9 mouse cellular contexts compared by ENCODE assay signal in the genomic region with DNA sequence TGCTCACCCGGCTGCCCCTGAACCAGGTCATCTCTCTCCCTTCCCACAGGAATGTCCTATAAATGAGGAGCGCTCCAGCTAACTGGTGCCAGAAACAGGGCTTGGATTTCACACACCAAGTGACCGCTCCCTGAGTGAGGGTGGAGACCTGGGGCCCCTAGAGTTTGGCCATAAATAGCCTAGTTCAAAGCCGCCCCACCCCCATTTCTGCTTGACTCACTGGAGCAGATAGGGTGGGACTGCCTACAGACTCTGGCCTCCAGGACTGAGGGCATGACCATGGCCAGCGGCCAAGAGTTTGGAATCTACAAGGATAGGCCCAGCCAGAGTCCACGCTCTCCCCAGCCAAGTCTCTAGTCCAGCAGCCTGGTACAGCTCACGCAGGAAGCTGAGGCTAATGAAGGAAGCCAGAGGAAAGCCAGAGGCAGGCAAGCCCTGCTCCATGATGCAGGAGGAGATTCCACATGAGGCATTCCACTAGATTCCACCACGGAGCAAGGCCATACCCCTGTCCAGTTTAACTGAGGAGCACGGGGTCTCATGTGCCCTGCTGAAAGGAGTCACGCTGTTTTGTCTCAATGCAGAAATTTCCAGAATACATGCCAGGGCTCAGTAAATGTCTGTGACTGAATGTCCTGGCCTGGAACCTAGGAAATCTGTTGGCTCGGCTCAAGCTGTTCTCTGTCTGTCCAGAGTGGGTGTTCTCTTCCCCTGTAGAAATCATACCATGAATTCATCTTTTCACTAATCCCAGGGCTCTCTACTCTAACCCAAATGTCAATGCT. TPM values are rescaled to one million over a fixed set of nuclear protein-coding genes. Genes with fewer than 3 reads are reported as not detected.
A peak's percentile ranks its signal among the peaks of the same experiment; 100 is the strongest.
DNase-seq lines count a peak whose midpoint lies in the region; ATAC-seq lines count a peak whose summit lies in the region.
"Had no signal": no experiment of that assay in that cellular context is flagged by ENCODE, and none has a peak within 500 bp of the region (broad histone marks: within the 10 kb centered on the region; RNA-seq: fewer than 3 reads in every experiment).

No protein-coding gene starts in this region.

- peak overlapping the region; percentile 62; the same call in 1 of the 2 replicates for H3K27ac ChIP-seq in lung, embryonic 16.5 days (ENCODE audit: low read length)
- no peak overlapping the region for H3K27ac ChIP-seq in forebrain, embryonic 10.5 days

- peak; percentile 45 for DNase-seq in cerebellum, adult 11-12 months
- DNase-seq in adrenal gland, adult 8-10 months, result peak; percentile 95
- DNase-seq in gastrocnemius, postnatal 36 days, result peak; percentile 86 to 94
- peak; percentile 98 for DNase-seq in kidney, adult 8-10 months
- DNase-seq in urinary bladder, postnatal 14 days (ENCODE audit: low spot score), result peak; percentile 87
- DNase-seq in forebrain, embryonic 10.5 days (ENCODE audit: extremely low spot score, low spot score), result no peak

- peaks cover 3% of the 10 kb centered on the region for H3K4me1 ChIP-seq in lung, embryonic 16.5 days (replicated peaks; ENCODE audit: control insufficient read depth, insufficient read depth, low read length)
- peaks cover 5% of the 10 kb centered on the region; the same call in 1 of the 2 replicates for H3K4me1 ChIP-seq in forebrain, embryonic 10.5 days

- no peaks in the 10 kb centered on the region for H3K9me3 ChIP-seq in lung, embryonic 16.5 days (ENCODE audit: control insufficient read depth, low read length)
- H3K9me3 ChIP-seq in forebrain, embryonic 10.5 days, result no peaks in the 10 kb centered on the region

- no peak overlapping the region for H3K9ac ChIP-seq in lung, embryonic 16.5 days (ENCODE audit: low read length)

- ATAC-seq in cerebellum, adult (ENCODE audit: insufficient number of reproducible peaks, low FRiP score, low TSS enrichment), result no peak
- ATAC-seq in lung, embryonic 16.5 days (ENCODE audit: low read depth), result peak; percentile 87

- H3K27me3 ChIP-seq in lung, embryonic 16.5 days (ENCODE audit: control insufficient read depth, insufficient read depth, low read depth, low read length), result no peaks in the 10 kb centered on the region
- H3K27me3 ChIP-seq in forebrain, embryonic 10.5 days (ENCODE audit: poor library complexity, severe bottlenecking), result no peaks in the 10 kb centered on the region

- WGBS in lung, embryonic 16.5 days, result 67% methylated on average over 11 of the region's 11 CpGs
- 92% methylated on average over 11 of the region's 11 CpGs for WGBS in forebrain, embryonic 10.5 days

- no peak overlapping the region for H3K4me3 ChIP-seq in lung, embryonic 16.5 days (ENCODE audit: low read length)
- no peak overlapping the region for H3K4me3 ChIP-seq in forebrain, embryonic 10.5 days

- no peak overlapping the region for H3K4me2 ChIP-seq in lung, embryonic 16.5 days (ENCODE audit: low read depth, low read length)

- H3K36me3 ChIP-seq in lung, embryonic 16.5 days (ENCODE audit: control insufficient read depth, insufficient read depth, low read length), result no peaks in the 10 kb centered on the region
- H3K36me3 ChIP-seq in forebrain, embryonic 10.5 days (replicated peaks), result no peaks in the 10 kb centered on the region

- intact Hi-C loops in gastrocnemius, postnatal 36 days (cut with DNase I), result loop anchor here (1.0 kb wide), 1 partner anchor 15 kb away; no protein-coding TSS in a partner anchor

RNA-seq across cellular contexts. Expression of gene Snta1, which starts 17.5 kb away (rescaled TPM):
- total RNA-seq in adrenal gland, adult 8-10 months (2022), result 10 to 100 TPM; 21.3 to 37.6 (median 31.5) TPM
- 100 to 1,000 TPM; 221 to 230 TPM for total RNA-seq in gastrocnemius, postnatal 36 days (2021)
- polyA plus RNA-seq in lung, embryonic 16.5 days (2015; fragmentation: Nextera tagmentation; extraction: Ambion mirVana), result 8.2 and 8.4 TPM in 2 replicates
- polyA plus RNA-seq in forebrain, embryonic 10.5 days (2016; fragmentation: Nextera tagmentation; extraction: Ambion mirVana), result 2.5 TPM in 2 replicates
- total RNA-seq: common myeloid progenitor, adult 5-6 weeks had no signal

RNA-seq across cellular contexts. Expression of gene Cdk5rap1, which starts 17.6 kb away (rescaled TPM):
- total RNA-seq in adrenal gland, adult 8-10 months (2022), result 10 to 100 TPM; 13.7 to 25.4 (median 18.6) TPM
- 10 to 100 TPM; 11.1 to 12.5 TPM for total RNA-seq in gastrocnemius, postnatal 36 days (2021)
- 19.1 and 19.7 TPM in 2 replicates for polyA plus RNA-seq in lung, embryonic 16.5 days (2015; fragmentation: Nextera tagmentation; extraction: Ambion mirVana)
- polyA plus RNA-seq in forebrain, embryonic 10.5 days (2016; fragmentation: Nextera tagmentation; extraction: Ambion mirVana), result 13.0 and 14.9 TPM in 2 replicates

RNA-seq across cellular contexts. Expression of gene Cbfa2t2, which starts 45.9 kb away (rescaled TPM):
- total RNA-seq in adrenal gland, adult 8-10 months (2022), result 10 to 100 TPM; 34.0 to 55.4 (median 43.4) TPM
- 10 to 100 TPM; 12.2 to 16.3 TPM for total RNA-seq in gastrocnemius, postnatal 36 days (2021)
- 34.0 and 34.9 TPM in 2 replicates for polyA plus RNA-seq in lung, embryonic 16.5 days (2015; fragmentation: Nextera tagmentation; extraction: Ambion mirVana)
- 57.4 and 59.3 TPM in 2 replicates for polyA plus RNA-seq in forebrain, embryonic 10.5 days (2016; fragmentation: Nextera tagmentation; extraction: Ambion mirVana)

Comparison
In these comparisons a context has a peak if more than half of its experiments do, and no peak if none do; other contexts are left out.
1. RNA of gene Snta1, which starts 17.5 kb away (total RNA-seq): 221 to 230 TPM in gastrocnemius, postnatal 36 days; 21.3 to 37.6 TPM in adrenal gland, adult 8-10 months; every median in the first group is over 4 times any median in the second.